Mouse (Mus musculus) heart, adult 9 months (tissue): Measurements from ENCODE around the gene Pard3.

Experiments used
- DNase-seq, 2 experiments: peaks; one replicate each; pipeline ENCODE4 v3.0.0; 2022; ENCODE audit warnings: low spot score in 2 of 2

The Pard3 gene

DNA sequence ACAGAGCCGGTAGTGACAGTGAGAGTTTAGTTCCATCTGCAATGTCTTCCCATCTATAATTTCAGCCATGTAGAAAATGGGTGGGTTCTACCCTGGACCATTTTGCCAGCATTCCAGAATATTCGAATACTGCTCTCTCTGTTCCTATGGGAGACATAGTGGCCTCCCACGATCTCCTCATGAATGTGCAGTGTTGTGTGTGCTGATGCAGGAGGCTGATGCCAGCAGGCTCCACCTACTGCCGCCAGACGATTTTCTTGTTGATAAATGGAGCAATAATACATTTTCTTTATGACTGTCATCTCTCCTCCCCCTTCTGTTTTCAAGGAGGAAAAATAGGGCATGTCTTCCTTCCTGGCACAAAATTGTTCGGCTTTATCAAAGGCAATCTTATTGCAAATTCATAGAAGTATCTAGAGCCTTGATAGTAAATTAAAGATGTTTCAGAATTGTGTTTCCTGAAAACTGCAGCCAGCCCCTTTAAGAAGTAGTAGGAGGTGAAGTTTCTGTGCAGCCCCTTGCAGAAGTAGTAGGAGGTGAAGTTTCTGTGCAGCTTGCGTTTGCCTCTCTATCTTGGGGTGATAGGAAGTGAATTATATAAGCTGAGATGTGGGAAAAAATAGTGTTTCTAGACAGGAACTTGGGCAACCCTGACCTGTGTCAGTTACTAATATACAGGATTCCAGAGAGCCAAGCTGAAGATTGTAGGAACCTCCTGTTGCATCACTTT, 545.0 kb downstream of the Pard3 start:
- DNase-seq: no peak

DNA sequence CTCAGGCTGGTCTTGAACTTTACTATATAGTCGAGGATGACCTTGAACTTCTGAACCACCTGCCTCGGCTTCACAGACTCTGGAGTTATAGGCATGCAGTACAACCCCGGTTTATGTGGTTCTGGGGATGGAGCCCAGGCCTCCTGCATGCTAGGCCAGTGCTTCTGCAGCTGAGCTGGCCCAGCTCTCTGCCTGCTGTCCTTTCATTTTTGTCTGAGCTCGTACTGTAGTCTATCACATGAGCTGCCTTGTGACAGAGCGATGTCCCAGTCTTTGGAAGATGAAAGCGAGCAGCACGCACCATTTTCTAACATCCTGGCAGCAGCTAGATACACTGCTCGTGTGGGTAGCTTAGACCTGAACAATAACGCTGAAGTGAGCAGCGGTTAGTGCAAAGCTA, 545.6 kb downstream of the Pard3 start:
- no peak for DNase-seq

DNA sequence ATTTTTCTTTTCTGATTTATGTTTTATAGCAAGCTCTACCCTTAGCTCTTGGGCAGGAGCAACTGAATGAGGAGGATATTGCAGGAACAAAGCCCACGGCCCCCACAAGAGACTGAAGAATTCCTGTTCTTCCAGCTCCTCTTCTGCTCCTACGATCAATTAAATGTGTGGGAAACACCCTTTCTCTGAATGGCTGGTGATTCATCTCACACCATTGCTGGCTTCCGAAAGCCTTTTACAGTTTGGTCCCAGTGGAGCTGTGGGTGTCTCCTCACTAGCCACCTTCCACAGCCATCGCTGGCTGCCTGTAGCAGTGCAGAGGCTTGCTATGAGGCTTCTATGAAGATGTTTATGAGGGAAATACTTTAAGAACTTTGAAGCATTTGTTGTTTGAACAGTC, 550.5 kb downstream of the Pard3 start:
- no peak for DNase-seq

DNA sequence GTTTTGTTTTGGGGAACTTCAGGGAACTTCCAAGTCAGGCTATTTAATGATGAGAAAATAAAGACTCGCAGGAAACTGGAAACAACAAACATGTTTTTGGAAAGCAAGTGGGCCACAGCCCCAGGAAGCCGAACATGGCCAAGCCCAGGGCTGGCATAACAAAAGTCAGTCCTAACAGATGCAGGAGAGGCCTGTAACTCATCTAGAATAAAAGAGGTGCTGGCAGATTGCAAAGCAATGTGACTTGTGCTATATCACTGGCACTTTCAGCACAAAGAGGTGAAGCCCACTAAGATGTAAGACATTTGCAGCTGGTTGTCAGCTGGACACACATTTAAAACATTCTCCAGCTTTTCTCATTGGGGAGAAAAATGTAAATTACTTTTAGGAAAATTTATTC, 553.0 kb downstream of the Pard3 start:
- no peak for DNase-seq

DNA sequence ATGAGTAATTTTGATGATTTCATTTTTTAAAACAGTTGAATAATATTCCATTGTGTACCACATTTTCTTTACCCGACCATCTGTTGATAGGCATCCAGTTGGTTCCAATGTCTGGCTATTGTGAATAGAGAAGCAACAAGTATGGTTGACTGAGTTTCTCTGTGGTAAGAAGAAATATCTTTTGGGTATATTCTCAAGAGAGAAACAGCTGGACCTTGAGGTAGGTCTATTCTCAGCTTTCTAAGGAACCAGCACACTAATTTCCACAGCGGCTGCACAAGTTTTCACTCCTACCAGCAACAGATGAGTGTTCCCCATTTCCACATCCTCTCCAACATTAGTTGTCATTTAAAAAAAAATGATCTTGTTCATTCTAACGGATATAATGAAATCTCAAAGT, 558.4 kb downstream of the Pard3 start:
- DNase-seq: no peak

DNA sequence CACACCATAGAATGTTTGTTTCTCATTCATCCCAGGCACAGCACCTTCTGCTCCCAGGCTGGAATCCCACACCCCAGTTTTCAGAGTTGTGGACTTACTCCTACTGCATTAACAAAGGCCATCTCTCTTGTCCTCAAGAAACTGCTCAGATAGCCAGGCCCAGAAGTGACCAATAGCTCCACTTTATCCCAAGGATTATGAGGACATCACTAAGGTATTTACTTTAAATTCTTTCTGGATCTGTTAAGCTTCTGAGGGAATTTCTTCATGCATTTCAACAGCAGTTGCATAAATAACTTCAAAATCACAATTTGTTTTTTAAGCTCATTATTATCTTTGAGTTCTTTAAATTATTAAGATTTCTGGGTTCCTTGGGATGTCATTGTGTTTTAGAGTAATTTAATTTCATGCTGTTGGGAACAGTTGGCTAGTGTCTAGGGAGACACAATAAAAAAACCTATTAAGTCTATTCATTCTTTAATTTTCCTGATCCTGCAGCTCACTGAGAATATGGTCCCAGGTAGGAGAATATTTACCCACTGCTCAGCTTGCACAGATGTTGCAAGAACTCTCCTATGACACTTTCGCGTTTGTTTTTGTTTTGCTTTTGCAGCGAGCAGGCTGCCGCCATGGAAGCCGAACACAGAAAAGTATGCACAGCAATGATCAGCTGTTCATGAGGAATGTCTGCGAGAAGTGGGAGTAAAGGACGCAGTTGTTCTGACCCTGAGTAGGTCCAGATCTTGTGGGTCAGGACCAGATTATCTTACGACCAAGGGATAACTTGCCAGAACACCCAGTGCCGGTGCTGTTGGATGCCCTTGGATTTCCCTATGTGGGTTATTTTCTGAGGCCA, 574.8 kb downstream of the Pard3 start:
- DNase-seq: no peak

DNA sequence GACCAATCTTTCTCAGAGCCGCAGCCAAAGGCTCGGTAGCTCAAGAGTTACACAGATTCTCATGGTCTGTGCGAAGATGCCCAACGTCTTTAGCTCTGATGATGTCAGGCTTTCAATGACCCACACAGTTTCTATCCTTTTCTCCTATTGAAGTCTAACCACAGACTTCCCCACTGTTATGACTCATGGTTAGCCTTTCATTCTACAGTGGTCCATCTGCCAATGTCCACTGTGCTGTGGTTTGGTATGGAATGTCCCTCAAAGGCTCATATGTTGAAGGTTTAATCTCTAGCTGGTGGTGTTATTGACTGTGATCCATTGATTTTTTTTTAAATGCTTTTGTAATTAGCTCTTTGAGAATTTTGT, 575.4 kb downstream of the Pard3 start:
- no peak for DNase-seq

DNA sequence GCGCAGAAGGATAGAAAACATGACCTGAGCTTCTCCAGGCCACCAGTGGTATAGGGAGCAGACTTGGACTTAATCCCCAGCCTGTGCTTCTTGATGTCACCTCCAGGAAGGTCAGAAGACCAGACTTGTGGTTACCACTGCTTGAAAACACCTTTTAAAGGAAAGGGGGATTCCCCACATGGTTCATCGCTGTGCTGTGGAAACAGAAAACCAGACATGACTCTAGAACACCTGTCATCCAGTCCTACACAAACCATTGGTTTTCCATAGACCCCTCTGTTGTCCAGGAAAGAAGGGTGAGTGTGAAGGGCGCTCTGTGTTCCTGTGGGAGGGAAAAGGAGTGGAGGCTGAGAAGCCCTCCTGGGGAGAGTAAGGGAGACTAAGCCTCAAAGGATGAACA, 591.9 kb downstream of the Pard3 start:
- DNase-seq: no peak
